Mouse (Mus musculus): ENCODE measurements around the gene Sdk2.

Gene Sdk2

GRCm38 (mm10) chr11:113758851-113759250 lies 308.0 kb downstream of the Sdk2 start:
- no peak for DNase-seq

GRCm38 (mm10) chr11:113756578-113756977 lies 310.3 kb downstream of the Sdk2 start:
- DNase-seq: no peak

- DNase-seq: no peak
Measured at GRCm38 (mm10) chr11:113755878-113756277, 311.0 kb downstream of the Sdk2 start.

- no peak for DNase-seq
Measured at GRCm38 (mm10) chr11:113754845-113755244, 312.0 kb downstream of the Sdk2 start.

- no peak for DNase-seq
Measured at GRCm38 (mm10) chr11:113752685-113753430, 314.0 kb downstream of the Sdk2 start.

- DNase-seq: no peak
Measured at GRCm38 (mm10) chr11:113752158-113752661, 314.6 kb downstream of the Sdk2 start.

GRCm38 (mm10) chr11:113751484-113752084 lies 315.3 kb downstream of the Sdk2 start, which contains the start of gene Cdc42ep4:
Cdc42ep4 (minus strand) TSS chr11:113751881.
- DNase-seq: peak; percentile 97

GRCm38 (mm10) chr11:113750571-113751483 lies 316.0 kb downstream of the Sdk2 start:
- peak; percentile 90 for DNase-seq

- DNase-seq: peak; percentile 81
Measured at GRCm38 (mm10) chr11:113749749-113750351, 317.0 kb downstream of the Sdk2 start.

- DNase-seq: peak; percentile 67
Measured at GRCm38 (mm10) chr11:113748797-113749521, 317.9 kb downstream of the Sdk2 start.

GRCm38 (mm10) chr11:113747725-113748380 lies 319.0 kb downstream of the Sdk2 start:
- DNase-seq: no peak

- DNase-seq: peak; percentile 71
Measured at GRCm38 (mm10) chr11:113747056-113747455, 319.8 kb downstream of the Sdk2 start.

- no peak for DNase-seq
Measured at GRCm38 (mm10) chr11:113745961-113746360, 320.9 kb downstream of the Sdk2 start.

GRCm38 (mm10) chr11:113742998-113743397 lies 323.8 kb downstream of the Sdk2 start:
- no peak for DNase-seq

GRCm38 (mm10) chr11:113740100-113740499 lies 326.7 kb downstream of the Sdk2 start:
- DNase-seq: no peak

GRCm38 (mm10) chr11:113739213-113739612 lies 327.6 kb downstream of the Sdk2 start:
- no peak for DNase-seq

- DNase-seq: no peak
Measured at GRCm38 (mm10) chr11:113737912-113738311, 328.9 kb downstream of the Sdk2 start.

- DNase-seq: no peak
Measured at GRCm38 (mm10) chr11:113737553-113737854, 329.3 kb downstream of the Sdk2 start.

- DNase-seq: no peak
Measured at GRCm38 (mm10) chr11:113736848-113737552, 329.8 kb downstream of the Sdk2 start.

GRCm38 (mm10) chr11:113735151-113735550 lies 331.7 kb downstream of the Sdk2 start:
- DNase-seq: no peak
